Mouse (Mus musculus) mesoderm, embryonic 11.5 days (tissue): ENCODE results near the gene Ing4.

Experiments used
- DNase-seq: peaks from one replicate; pipeline ENCODE4 v3.0.0-alpha.2; 2012; ENCODE audit warnings: low read depth, low spot score

Ing4 gene

DNA sequence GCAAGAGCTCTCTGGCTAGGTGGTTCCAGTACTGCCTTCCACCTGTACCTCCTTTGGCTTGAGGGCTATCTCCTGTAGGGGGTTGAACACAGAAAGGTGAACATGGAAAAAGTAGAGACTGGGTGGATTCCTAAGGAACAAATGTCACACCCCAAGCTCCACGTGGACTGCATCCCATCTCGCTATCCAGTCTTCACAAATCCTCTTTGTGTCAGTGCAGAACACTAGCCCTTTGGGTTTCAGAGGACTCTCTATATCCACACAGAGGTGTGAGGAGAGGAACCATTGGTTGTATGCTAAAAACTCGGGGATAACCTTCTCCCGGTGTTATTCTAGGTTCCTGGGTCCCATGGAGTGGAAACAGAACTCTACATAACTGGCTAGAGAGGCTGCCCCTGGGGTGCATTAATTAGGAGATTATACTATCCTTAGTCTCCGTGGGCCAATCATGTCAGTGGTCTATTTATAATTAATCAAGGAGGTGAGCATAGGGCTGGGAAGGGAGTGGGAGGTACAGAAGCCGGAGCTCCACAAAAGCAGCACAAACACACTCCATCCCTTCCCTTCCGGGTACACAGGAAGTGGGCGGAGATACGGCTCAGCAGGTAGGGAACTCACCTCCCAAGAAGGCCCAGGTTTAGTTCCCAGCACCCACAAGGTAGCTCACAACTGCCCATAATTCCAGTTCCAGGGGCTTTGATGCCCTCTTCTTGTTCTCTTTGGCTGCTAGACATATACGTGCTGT lies 51.0 kb downstream of the Ing4 start:
- DNase-seq, result no peak

DNA sequence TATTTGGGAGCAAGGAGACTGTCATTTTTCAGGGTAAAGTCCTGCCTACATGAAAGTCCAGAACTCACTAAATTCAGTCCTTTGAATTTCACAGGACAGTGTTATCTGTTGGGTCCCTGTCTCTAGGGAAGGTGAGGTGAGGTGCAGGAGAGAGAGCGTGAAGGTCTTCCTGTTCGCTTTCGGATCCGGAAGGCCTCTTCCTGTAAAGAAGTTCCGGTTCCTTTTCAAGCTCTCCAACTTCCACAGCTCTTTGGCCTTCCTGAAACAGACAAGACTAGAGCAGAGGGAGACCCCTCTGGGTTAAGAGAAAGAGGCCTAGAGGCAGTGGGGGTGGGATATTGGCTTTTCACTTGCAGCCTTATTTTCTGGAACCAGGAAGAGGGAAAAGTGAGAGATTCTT lies 52.8 kb downstream of the Ing4 start:
- no peak for DNase-seq

DNA sequence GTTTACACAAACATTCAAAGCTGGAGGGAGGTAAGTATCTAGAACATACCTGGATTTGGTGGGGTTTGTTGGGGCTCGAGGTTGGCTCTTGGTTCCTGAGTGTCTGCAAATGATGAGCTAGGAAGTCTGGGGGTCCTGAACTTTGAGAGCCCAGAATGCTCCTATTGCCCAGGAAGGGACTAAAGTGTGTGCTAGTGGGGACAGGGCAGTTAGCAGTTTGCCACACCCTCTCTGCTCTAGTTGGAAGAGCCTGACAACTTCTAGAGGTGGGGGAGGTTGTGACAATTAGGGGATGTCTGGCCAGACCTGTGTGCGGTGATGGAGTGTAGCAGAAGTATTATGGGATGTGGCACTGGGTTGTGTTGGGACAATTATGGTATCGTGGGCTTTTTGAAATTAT lies 55.3 kb downstream of the Ing4 start:
- no peak for DNase-seq

GRCm38 (mm10) chr6:125095391-125096278 lies 56.1 kb downstream of the Ing4 start, which contains the start of gene Chd4:
Gene Chd4, plus strand, starts transcription at chr6:125095981.
- DNase-seq, result peak; percentile 90

DNA sequence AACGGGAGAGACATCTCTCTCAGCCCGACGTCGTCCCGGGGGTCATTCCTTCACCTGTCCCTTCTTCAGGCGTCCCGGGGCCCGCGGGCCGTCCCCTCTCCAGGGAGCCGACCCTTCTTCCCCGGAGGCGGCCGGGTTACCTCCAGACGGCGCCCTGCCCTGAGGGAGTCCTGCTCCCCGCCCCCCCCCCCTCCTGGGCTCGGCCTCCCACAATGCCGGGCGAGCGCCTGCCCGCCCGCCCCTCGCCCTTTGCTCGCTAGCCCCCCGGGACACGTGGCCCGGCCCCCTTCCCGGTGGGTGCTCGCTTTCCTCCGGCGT lies 56.7 kb downstream of the Ing4 start:
- DNase-seq, result no peak

- peak; percentile 54 for DNase-seq
These were observed 57.2 kb downstream of the Ing4 start for GRCm38 (mm10) chr6:125096597-125097345.

DNA sequence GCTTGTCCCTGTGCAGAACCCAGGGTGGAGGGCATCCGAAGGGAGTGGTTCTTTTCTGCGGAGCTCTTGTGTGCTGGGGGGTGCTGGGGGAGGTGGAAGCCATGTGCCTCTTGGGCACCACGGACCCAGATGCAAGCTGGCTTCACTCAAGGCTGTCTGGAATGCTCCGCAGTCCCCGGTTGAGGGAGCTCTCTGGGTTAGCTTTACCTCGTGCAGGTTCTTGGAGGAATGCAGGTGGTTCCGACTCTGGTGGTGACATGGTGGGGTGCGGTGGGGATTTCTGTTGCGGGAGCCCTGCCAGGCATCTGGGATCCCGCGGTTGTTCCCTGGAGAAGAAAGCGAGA lies 57.8 kb downstream of the Ing4 start:
- DNase-seq, result no peak

DNA sequence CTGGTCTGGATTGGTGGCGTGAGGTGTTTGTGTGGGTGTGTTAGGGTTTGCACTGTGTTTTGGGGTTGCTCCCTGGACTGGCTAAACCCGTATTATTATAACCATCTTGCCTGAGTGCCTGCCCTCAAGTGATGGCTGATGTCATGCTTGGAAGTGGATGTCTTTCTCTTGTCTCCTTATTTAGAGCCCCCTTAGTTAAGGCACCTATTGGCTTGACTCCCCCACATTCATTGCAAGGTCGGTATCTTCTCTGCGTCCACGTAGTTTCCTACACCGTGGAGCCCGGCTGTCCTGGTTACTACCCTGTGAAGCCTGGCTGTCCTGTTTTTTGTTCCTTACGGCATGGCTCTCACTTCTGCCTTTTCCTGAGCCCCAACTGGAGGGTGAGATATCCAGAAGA lies 58.4 kb downstream of the Ing4 start:
- DNase-seq, result no peak

DNA sequence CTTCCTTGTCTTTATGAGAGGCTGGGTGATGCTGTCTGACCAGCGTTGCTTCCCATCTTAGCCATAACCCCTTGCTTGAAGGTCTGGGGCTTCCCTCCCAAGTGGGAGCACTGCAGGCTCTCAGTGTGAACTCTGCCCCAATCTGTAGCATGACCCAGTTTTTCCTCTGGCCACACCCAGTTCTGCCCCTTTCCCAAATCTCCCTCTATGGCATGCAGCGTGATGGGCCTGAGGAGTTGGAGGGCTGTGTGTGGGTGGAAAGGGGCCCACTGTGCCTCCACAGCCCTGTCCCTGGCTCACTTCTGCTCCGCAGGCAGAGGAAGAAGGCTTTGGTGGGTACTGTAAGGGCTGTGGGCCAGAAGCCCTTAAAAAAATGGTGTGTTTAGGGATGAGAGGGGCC lies 59.0 kb downstream of the Ing4 start:
- DNase-seq, result no peak
